Mouse (Mus musculus): ENCODE results near the gene BC034090.

DNA sequence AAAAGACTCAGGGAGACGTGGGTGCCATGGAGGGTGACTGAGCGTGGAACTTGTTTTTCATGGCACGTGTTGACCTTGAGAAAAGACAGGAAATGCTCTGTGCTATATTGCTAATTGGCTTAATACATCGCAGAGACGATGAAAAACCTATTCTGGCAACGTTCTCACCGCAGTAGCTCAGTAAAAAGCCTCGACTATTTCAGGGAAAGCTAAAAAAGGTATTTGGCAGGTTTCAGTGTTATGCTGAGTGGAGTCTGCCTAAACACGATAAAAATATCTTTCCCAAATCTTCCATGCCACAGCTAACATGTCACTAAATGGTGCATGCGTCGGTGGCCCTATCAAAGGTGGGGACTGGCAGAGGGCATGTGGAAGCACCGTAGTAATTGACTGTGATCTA lies 8.9 kb upstream of the BC034090 start:
- TF ChIP-seq CTCF (IDR thresholded peaks at IDR 0.05; ENCODE audit: control insufficient read depth, insufficient read depth, insufficient read length) = no peak
- TF ChIP-seq MAX (IDR thresholded peaks at IDR 0.05) = no peak
- no peak for TF ChIP-seq CEBPB (IDR thresholded peaks at IDR 0.05; ENCODE audit: low read depth)
- TF ChIP-seq USF1 (IDR thresholded peaks at IDR 0.05; ENCODE audit: low read depth) = no peak
- no peak for TF ChIP-seq MYOG (IDR thresholded peaks at IDR 0.05; ENCODE audit: control insufficient read depth, extremely low read depth, insufficient read length)

Measured in C2C12 (cell line).